Mouse (Mus musculus) erythroblast, embryonic 14.5 days (primary cell): ENCODE measurements around the gene Psat1. TPM values are rescaled to one million over a fixed set of nuclear protein-coding genes. Genes with fewer than 3 reads are reported as not detected.

Experiments
- H3K27me3 ChIP-seq: 2 replicates; pipeline ENCODE4 v1.6.1; 2012; ENCODE audit warnings: inconsistent platforms; ENCODE audit not compliant: control insufficient read depth
- H3K36me3 ChIP-seq: 2 replicates; pipeline ENCODE4 v1.6.1; 2012; ENCODE audit warnings: mild to moderate bottlenecking, inconsistent platforms; ENCODE audit not compliant: control insufficient read depth
- H3K4me1 ChIP-seq: 2 replicates; pipeline ENCODE4 v1.6.1; 2012; ENCODE audit warnings: inconsistent platforms; ENCODE audit not compliant: control insufficient read depth
- H3K4me3 ChIP-seq: replicated peaks from 2 replicates; pipeline ENCODE3; 2012; ENCODE audit warnings: moderate library complexity, mild to moderate bottlenecking, inconsistent platforms
- H3K9me3 ChIP-seq: 2 replicates; pipeline ENCODE4 v1.6.1; 2012; ENCODE audit warnings: low read length, inconsistent platforms, mixed read lengths; ENCODE audit not compliant: control insufficient read depth
- GATA1 ChIP-seq: IDR thresholded peaks from 2 replicates; pipeline ENCODE4 v1.6.1; 2012; ENCODE audit warnings: low read length, inconsistent platforms, mixed read lengths
- TAL1 ChIP-seq: IDR thresholded peaks from 3 replicates; pipeline ENCODE4 v1.6.1; 2012; ENCODE audit warnings: low read length, inconsistent platforms, mixed read lengths
- polyA plus RNA-seq: library from polyadenylated mRNA; stranded (reverse); fragments of >175 nt; gene quantifications from 2 replicates; pipeline ENCODE4 v1.2.3, GENCODE M21; 2012

Gene Psat1
- polyA plus RNA-seq, 1 experiment, result 0.14 TPM

DNA sequence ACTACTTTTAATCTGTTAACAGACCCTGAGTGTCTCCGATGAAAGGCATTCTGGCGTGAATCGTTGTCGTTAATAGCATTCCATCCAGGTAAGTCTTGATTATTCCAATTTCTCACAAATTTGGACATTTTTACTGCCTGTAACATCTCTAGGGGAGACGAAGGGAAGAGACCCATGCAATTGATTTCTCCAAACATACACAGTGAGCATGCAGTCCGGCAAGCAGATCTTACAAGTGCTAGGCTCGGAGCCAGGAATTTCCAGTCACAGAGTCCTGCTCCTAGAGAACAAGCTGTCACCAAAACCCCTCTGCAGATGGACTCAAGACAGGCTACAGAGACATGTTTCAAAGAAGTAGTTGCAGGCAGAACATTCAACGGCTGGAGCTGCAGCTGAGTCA is 66.4 kb downstream of the Psat1 start:
- Histone ChIP-seq H3K4me3 (no peak overlapping the region), H3K4me1 (peaks cover 4% of the 10 kb centered on the region), H3K9me3 (no peaks in the 10 kb centered on the region), H3K27me3 (no peaks in the 10 kb centered on the region), H3K36me3 (no peaks in the 10 kb centered on the region)
- no peak for TF ChIP-seq TAL1

DNA sequence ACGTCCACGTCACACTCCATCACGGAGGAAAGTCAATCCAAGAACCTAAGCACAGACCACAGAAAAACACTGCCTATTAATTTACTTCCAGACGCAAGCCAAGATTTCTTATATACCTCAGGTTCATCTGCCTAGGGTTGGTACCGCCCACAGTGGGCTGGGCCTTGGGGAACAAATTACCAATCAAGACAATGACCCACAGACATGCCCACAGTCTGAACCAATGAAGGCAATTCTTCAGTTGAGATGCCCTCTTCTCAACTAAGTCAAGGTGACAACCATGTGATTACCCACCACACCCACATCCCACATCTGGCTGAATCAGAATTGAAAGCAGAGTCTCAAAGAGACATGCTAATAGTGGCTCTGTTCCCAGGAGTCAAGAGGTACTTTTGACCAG is 67.9 kb downstream of the Psat1 start:
- H3K36me3 ChIP-seq, result no peaks in the 10 kb centered on the region
- H3K4me3 ChIP-seq, result no peak overlapping the region
- H3K4me1 ChIP-seq, result peaks cover 4% of the 10 kb centered on the region
- H3K27me3 ChIP-seq, result no peaks in the 10 kb centered on the region
- no peaks in the 10 kb centered on the region for H3K9me3 ChIP-seq
- TF ChIP-seq TAL1, result no peak
- TF ChIP-seq GATA1, result no peak

DNA sequence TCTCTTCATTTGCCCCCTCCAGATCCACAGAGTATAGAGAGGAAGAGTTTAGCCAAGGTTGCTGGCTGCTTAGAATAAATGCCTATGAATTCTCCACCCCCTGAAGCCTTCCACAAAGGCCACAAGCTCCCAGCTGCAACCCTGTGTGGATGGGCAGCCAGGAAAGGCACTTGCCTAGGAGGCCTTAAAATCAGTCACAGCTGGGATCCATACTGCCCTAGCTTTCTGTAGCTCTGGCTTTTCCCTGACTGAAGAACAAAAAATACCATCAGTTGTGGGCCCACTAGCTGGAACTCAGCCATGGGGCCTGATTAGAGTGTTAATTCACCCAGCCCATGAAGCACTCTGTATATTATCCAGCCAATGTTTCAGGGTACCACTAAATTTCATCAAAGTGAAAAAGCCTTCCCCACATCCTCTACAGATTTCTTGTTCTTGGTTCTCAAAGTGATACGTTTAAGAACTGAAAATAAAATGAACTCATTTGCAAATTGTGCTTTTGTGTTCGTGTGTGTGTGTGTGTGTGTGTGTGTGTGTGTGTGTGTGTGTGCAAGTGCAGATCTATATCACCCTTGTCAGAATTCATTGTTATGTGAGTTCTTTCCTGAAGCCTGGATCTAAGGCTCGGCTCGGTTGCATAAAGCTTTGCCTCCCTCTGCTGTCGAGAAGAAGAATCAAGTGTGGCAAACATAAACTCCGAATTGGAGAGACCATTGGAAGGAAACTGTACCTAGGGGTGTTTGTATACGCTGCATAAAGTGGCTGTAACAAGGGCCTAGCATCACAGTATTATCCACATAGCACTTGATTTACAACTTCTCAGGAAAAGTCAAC is 78.1 kb downstream of the Psat1 start:
- Histone ChIP-seq H3K36me3 (no peaks in the 10 kb centered on the region), H3K9me3 (no peaks in the 10 kb centered on the region), H3K27me3 (no peaks in the 10 kb centered on the region), H3K4me1 (no peaks in the 10 kb centered on the region), H3K4me3 (no peak overlapping the region)
- no peak for TF ChIP-seq GATA1
- no peak for TF ChIP-seq TAL1

DNA sequence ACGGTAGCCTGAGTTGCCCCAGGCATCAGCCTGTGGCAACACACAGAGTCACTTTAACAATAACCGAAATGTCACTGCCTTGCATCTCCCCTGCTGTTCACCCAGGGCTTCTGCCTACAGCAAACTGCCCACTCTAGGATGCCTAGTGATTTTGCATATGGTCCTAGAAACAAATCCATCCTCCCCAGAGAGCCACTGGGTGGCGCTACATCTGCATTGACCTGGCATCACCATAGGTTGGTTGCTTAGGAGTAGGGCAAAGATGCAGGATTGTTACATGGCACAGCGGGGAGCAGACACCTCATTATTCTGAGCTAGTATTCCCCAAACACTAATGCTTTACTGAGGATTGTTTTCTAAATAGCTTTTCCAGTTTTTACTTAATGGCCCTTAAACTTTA is 80.3 kb downstream of the Psat1 start:
- H3K9me3 ChIP-seq, result no peaks in the 10 kb centered on the region

DNA sequence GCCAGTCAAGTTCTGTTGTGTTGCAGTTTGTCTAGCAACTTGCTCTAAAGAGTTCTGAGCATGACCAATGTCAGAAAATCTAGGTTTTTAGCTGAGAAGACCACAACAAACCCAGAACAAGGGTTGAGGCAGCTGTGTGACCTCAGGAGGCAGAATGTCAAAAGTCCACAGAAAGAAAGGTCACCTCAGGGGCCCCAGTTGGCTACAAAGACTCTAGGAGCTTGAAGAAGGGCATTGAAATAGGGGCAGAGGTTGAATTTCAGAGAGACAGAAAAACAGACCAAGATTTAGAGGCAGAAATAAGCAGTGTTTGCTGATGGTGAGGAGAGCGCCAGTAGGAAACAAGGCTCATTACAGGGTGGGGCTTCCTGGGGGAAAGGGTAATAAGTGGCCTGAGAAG is 81.0 kb downstream of the Psat1 start:
- no peaks in the 10 kb centered on the region for H3K27me3 ChIP-seq
- H3K9me3 ChIP-seq, result no peaks in the 10 kb centered on the region
- no peaks in the 10 kb centered on the region for H3K4me1 ChIP-seq
- H3K36me3 ChIP-seq, result no peaks in the 10 kb centered on the region
- TF ChIP-seq GATA1 (no peak), TAL1 (no peak)
- no peak overlapping the region for H3K4me3 ChIP-seq

More for the DNA sequence above, 80.3 kb downstream of the Psat1 start:
- Histone ChIP-seq H3K4me1 (no peaks in the 10 kb centered on the region), H3K27me3 (no peaks in the 10 kb centered on the region), H3K36me3 (no peaks in the 10 kb centered on the region), H3K4me3 (no peak overlapping the region)
- TF ChIP-seq TAL1 (no peak), GATA1 (no peak)

DNA sequence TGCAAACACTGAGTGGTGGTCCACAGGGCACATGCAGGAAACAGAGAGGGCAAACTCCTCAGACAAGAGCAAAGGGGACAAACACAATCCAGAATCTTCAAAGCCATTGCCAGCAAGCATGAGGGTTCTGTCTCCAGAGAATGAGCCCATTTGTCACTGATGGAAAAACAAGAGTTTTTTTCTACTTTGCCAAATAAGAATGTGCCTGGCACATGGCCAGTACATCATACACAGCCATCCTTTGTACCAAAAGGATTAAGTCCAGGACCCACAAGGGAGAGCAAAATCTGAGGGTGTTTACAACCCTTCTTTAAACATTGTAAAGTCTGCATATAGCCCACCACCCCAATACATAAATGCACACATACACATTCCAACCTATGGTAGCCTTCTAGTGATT is 81.7 kb downstream of the Psat1 start:
- TF ChIP-seq GATA1 (no peak), TAL1 (no peak)
- H3K4me1 ChIP-seq, result no peaks in the 10 kb centered on the region

DNA sequence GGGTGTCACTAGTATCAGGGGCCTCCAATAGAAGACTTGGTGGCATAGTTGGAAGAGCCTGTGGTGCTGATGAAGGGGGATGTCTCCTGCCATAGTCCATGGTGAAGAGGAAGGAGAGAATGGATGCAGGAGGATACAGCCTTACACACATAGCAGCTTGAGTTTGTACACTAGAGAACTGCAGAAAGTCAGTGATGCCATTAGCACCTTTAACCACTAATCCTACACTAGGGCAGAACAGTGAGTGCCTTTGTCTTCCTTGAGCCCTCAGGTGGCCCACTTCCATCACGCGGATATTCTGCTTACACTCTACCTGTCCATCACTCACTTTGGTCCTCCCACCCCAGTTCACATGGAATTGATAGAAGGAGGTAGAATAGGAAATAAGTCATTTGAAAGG is 83.0 kb downstream of the Psat1 start:
- H3K36me3 ChIP-seq, result no peaks in the 10 kb centered on the region
- H3K4me3 ChIP-seq, result no peak overlapping the region
- no peak for TF ChIP-seq TAL1
- TF ChIP-seq GATA1, result no peak
- H3K4me1 ChIP-seq, result no peaks in the 10 kb centered on the region
- H3K27me3 ChIP-seq, result no peaks in the 10 kb centered on the region
- H3K9me3 ChIP-seq, result no peaks in the 10 kb centered on the region

More for the DNA sequence above, 81.7 kb downstream of the Psat1 start:
- Histone ChIP-seq H3K9me3 (no peaks in the 10 kb centered on the region), H3K4me3 (no peak overlapping the region), H3K36me3 (no peaks in the 10 kb centered on the region), H3K27me3 (no peaks in the 10 kb centered on the region)

DNA sequence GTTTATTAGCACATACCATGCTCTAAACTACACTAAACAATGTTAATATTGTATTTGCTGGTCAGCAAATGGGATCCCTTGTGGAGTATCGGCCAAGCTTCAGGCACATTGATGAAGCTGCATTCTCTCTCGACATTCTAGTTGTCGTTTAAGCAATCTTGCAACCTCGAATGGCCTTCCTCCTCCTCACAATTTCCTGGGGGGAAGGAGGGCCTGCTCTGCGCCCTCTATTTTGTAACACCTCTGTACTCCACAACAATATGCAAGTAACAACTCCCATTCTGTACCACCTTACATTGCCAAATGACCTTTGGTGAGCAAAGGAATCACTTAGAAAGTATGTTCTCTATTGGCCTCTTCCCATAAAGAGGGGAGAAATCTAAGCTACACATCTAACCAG is 91.8 kb downstream of the Psat1 start:
- H3K36me3 ChIP-seq, result no peaks in the 10 kb centered on the region
- H3K4me1 ChIP-seq, result no peaks in the 10 kb centered on the region
- H3K27me3 ChIP-seq, result no peaks in the 10 kb centered on the region
- TF ChIP-seq TAL1 (no peak), GATA1 (no peak)
- H3K4me3 ChIP-seq, result no peak overlapping the region
- H3K9me3 ChIP-seq, result no peaks in the 10 kb centered on the region

Other genes with a start within 250 kb of the Psat1 start
- 0.15 and 0.18 TPM in 2 replicates for gene Cep78, start 37.7 kb upstream of the Psat1 start, polyA plus RNA-seq
- gene Gnaq, start 185.5 kb upstream of the Psat1 start, polyA plus RNA-seq, result 0.01 TPM in 1 of 2 replicates, not detected in the other